Mouse (Mus musculus) liver, postnatal 0 days (tissue): ENCODE results near the gene Fbxw4. TPM values are rescaled to one million over a fixed set of nuclear protein-coding genes. Genes with fewer than 3 reads are reported as not detected.
A peak's percentile ranks its signal among the peaks of the same experiment; 100 is the strongest.

Source experiments
- ATAC-seq: fragments of 200-750 bp; cut with Nextera tagmentation; 2 replicates; pipeline ENCODE4 v1.8.0; 2017; ENCODE audit warnings: mild to moderate bottlenecking, moderate library complexity
- DNase-seq: peaks from one replicate; pipeline ENCODE4 v3.0.0-alpha.2; 2016
- H3K27ac ChIP-seq: fragments of 300-500 bp; sonication (generic); 2 replicates; pipeline ENCODE4 v1.5.1; 2014; ENCODE audit warnings: antibody characterized with exemption, moderate library complexity, mild to moderate bottlenecking, low read depth
- H3K27me3 ChIP-seq: fragments of 300-500 bp; sonication (generic); 2 replicates; pipeline ENCODE4 v1.6.1; 2014; ENCODE audit warnings: low read length, control low read depth, mixed read lengths; ENCODE audit not compliant: insufficient read depth
- H3K36me3 ChIP-seq: fragments of 300-500 bp; sonication (generic); replicated peaks from 2 replicates; pipeline ENCODE4 v1.6.1; 2014; ENCODE audit warnings: mild to moderate bottlenecking, control low read depth, low read length, moderate library complexity, mixed read lengths; ENCODE audit not compliant: insufficient read depth
- H3K4me1 ChIP-seq: fragments of 300-500 bp; sonication (generic); 2 replicates; pipeline ENCODE4 v1.6.1; 2014; ENCODE audit warnings: antibody characterized with exemption, mild to moderate bottlenecking, control low read depth; ENCODE audit not compliant: insufficient read depth
- H3K4me2 ChIP-seq: fragments of 300-500 bp; sonication (generic); 2 replicates; pipeline ENCODE4 v1.6.1; 2014; ENCODE audit warnings: low read depth, mild to moderate bottlenecking, low read length, moderate library complexity, mixed read lengths
- H3K4me3 ChIP-seq: fragments of 300-500 bp; sonication (generic); 2 replicates; pipeline ENCODE4 v1.5.1; 2014; ENCODE audit warnings: low read depth, low read length
- H3K9ac ChIP-seq: fragments of 300-500 bp; sonication (generic); replicated peaks from 2 replicates; pipeline ENCODE4 v1.6.1; 2014; ENCODE audit warnings: mild to moderate bottlenecking, moderate library complexity
- H3K9me3 ChIP-seq: fragments of 300-500 bp; sonication (generic); 2 replicates; pipeline ENCODE4 v1.6.1; 2016; ENCODE audit warnings: mild to moderate bottlenecking, control low read depth, low read length, mixed read lengths
- CTCF ChIP-seq: sonication (generic); IDR thresholded peaks from 2 replicates; pipeline ENCODE4 v1.5.1; 2016; ENCODE audit warnings: antibody characterized with exemption, low read depth
- EP300 ChIP-seq: IDR thresholded peaks from 2 replicates; pipeline ENCODE4 v1.6.1; 2016; ENCODE audit warnings: antibody characterized with exemption, low read depth, mild to moderate bottlenecking
- WGBS: fragments of 180-500 bp; shearing (Covaris S2); extraction: QIAGEN DNeasy Blood & Tissue Kit; methylation state at CpG from one replicate; pipeline ENCODE4 v1.1.7; 2014; ENCODE audit not compliant: insufficient replicate concordance; 5-methylcytosine and 5-hydroxymethylcytosine counted together
- polyA plus RNA-seq: library from polyadenylated mRNA; unstranded; fragments of >200 nt; fragmentation: Nextera tagmentation; extraction: Ambion mirVana; gene quantifications from 2 replicates; pipeline ENCODE4 v1.2.1, GENCODE M21; 2015

The Fbxw4 gene
- polyA plus RNA-seq, 1 experiment from 2014 or later, result 2.2 TPM

DNA sequence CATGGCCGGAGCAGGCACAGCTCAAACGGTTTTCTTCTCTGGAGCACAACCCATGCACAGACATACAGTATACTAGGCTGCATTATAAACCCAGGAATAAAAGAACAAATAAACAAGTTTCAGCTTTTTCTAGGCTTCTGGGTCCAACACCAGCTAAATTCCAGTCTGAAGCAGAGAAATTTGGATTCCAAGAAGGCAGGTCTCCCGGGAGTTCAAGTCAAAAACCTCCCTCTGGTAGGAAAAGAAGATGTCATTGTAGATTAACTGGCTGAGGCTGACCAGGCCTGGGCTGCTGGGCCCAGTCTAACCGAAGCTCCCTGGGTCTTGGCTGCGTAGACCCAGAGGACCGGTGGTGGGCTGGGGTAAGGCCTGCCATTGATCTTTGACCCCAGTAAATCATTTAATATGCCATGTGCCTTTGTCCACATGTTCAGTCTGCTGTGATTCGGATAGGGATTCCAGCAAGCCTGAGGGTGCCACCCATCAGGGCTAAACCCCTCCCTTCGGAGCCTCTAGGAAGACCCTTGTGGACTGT is 31.0 kb upstream of the Fbxw4 start:
- Histone ChIP-seq H3K4me2 (no peak overlapping the region), H3K4me3 (no peak overlapping the region), H3K9me3 (no peaks in the 10 kb centered on the region), H3K4me1 (no peaks in the 10 kb centered on the region), H3K27ac (no peak overlapping the region), H3K27me3 (peaks cover 17% of the 10 kb centered on the region; the same call in 1 of the 2 replicates), H3K9ac (no peak overlapping the region), H3K36me3 (no peaks in the 10 kb centered on the region)
- TF ChIP-seq CTCF, result no peak
- no peak for TF ChIP-seq EP300
- WGBS, result 83% methylated on average over 8 of the region's 8 CpGs
- no peak for DNase-seq
- no peak for ATAC-seq

DNA sequence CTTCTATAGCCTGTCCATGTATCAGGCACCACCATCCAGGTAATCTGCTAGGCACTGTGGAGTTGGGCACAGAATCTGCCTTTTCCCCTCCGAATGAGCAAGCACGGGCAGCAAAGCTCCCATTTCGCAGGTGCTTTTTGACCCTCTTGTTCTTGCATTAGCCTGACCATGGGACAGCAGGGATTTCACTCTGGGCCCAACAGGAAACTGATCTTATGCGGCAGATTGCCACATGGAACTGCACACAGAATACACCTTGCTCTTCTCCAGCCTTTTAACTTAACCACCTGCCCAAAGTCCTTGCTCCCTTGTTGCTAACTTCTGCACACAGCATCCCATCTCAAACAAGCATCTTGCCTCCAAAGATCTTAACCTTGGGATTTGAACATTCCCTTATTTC is 26.9 kb upstream of the Fbxw4 start:
- H3K27ac ChIP-seq, result no peak overlapping the region
- WGBS, result 65% methylated on average over 4 of the region's 4 CpGs
- 0 out of 2 replicates have a peak, but pooled peaks cover 4% of the 10 kb centered on the region for H3K27me3 ChIP-seq
- no peak overlapping the region for H3K4me2 ChIP-seq
- TF ChIP-seq CTCF, result no peak
- no peak for TF ChIP-seq EP300
- no peak overlapping the region for H3K9ac ChIP-seq
- no peak overlapping the region for H3K4me3 ChIP-seq
- H3K4me1 ChIP-seq, result no peaks in the 10 kb centered on the region
- no peaks in the 10 kb centered on the region for H3K36me3 ChIP-seq
- no peaks in the 10 kb centered on the region for H3K9me3 ChIP-seq
- ATAC-seq (no peak), DNase-seq (no peak)

DNA sequence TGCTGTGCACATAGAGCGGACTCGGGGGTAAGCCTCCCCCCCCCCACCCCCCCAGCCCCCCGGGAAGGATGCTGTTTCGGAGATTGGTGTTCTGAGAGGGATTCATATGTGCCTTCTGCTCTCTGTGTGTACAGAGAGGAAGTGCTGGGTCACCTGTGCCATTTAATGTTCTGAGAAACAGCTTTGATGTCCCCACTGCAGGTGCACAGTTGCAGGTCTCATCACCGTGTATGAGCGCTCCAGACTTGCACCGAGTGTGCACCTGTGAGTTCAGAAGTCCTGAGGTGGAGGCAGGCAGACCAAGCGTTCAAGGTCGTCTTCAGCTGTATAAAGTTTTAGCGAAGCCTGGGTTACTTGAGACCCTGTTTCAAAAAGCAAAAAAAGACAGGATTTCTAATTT is 23.6 kb upstream of the Fbxw4 start:
- H3K4me3 ChIP-seq, result no peak overlapping the region
- no peak for ATAC-seq
- H3K36me3 ChIP-seq, result no peaks in the 10 kb centered on the region
- H3K27me3 ChIP-seq, result 0 out of 2 replicates have a peak, but pooled peaks cover 4% of the 10 kb centered on the region
- TF ChIP-seq EP300, result no peak
- TF ChIP-seq CTCF, result no peak
- peaks cover 3% of the 10 kb centered on the region; the same call in 1 of the 2 replicates for H3K4me1 ChIP-seq
- no peak for DNase-seq
- H3K9ac ChIP-seq, result no peak overlapping the region
- no peak overlapping the region for H3K27ac ChIP-seq
- 71% methylated on average over 10 of the region's 10 CpGs for WGBS
- no peak overlapping the region for H3K4me2 ChIP-seq
- no peaks in the 10 kb centered on the region for H3K9me3 ChIP-seq

DNA sequence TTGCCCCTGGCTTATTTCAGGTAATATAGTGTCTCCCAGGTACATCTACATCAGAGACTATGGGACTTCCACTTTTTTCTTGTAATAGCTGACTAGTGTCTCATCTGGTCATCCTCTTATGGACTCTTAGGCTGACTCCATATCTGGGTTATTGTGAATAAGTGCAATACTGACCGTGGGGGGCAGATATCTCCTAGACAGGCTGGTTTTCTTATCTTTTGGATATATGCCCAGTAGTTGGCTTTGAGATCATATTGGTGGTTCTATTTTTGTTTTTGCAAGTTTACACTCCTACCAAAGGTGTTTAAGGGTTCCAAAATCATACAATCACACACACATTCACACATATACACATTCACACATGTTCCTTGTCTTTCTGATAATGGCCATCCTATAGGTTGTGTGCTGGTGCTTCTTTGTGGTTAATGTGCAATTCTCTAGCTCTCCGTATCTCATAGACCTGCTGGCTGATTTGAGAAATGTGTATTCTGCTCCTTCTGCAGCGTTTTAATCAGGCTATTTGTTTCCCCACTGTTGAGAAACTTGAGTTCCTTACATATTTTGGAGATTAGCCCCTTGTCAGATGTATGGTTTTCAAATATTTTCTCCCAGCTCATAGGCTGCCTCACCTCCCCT is 20.5 kb upstream of the Fbxw4 start:
- DNase-seq (no peak), ATAC-seq (no peak)
- Histone ChIP-seq H3K36me3 (no peaks in the 10 kb centered on the region), H3K4me3 (no peak overlapping the region), H3K9ac (no peak overlapping the region), H3K27me3 (0 out of 2 replicates have a peak, but pooled peaks cover 5% of the 10 kb centered on the region), H3K4me2 (no peak overlapping the region), H3K9me3 (no peaks in the 10 kb centered on the region), H3K27ac (no peak overlapping the region), H3K4me1 (peaks cover 10% of the 10 kb centered on the region; the same call in 1 of the 2 replicates)
- WGBS, result 22% methylated on average over 3 of the region's 3 CpGs
- TF ChIP-seq CTCF, result no peak
- TF ChIP-seq EP300, result peak; percentile 23; the same call in 1 of the 2 replicates

DNA sequence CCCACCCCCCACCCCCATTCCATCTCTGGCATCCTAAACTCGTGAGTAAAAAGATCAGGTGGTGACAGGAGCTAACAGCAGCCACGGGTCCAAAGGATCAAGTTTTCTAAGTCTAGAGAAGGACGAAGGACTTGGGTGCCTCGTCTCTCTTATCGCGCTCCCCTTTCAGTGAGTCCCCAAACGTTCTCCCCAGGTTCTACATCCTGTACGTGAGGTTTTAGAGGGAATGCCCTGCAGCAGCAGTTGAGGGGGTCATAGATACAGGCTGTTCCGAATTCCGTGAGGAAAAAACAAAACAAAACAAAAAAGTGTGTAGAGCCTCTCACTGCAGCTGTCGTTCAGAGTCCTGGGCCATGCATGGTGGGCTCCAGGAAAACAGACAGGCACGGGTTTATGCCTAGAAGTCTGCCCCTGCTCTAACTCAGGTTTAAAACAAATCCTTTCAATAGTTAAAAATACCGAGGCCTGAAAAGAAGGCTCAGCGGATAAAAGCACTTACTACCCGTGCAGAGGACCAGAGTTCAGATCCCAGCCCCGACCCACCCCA is 16.7 kb upstream of the Fbxw4 start:
- H3K9ac ChIP-seq, result peak overlapping the region; percentile 57; the same call in 1 of the 2 replicates

DNA sequence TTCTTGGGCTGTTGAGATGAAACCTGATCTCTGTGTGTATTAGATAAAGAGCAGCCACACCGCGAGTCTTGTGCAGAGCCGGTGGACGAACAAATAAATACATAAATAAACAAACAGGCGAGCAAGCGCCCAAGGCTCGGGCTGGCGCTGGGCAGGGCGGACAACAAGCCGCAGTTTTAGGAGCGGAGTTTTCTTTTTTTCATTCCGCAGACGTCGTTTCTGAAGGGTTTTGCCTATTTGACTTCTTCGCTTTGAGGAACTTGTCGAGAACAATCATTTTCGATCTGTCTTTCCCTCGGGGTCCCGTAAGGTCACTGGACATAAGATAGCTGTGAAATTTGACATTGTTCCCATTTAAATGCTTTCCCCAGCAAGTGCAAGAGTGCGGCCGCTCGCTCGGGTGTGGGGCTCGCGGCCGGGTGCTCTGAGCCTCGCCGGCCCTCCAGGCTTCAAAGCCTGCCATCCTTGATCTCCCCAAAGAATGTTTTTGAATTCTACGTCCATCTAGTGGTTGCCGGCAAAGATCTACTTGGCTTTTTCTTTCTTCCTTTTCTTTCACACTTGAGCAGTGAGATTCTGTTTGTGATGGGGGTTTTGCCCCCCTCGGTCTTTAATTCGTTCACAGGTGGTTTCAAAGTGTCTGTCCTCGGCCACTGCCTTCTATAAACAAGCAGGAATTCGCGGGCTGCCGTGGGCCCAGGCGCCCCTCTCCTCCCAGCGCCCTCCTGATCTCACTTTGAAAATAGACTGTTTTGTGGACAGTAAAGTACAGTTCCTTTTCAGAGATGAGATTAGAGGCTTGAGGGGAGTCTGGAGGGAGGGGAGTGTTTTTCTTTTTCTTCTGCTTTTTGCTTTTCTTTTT is 15.8 kb upstream of the Fbxw4 start:
- Histone ChIP-seq H3K27ac (0 out of 2 replicates have a peak overlapping the region, but pooled peaks have one; percentile 17), H3K36me3 (no peaks in the 10 kb centered on the region), H3K4me1 (peaks cover 10% of the 10 kb centered on the region; the same call in 1 of the 2 replicates), H3K4me2 (peak overlapping the region; percentile 86), H3K4me3 (peak overlapping the region; percentile 57), H3K9ac (peak overlapping the region; percentile 57), H3K27me3 (peaks cover 17% of the 10 kb centered on the region), H3K9me3 (no peaks in the 10 kb centered on the region)
- ATAC-seq (peak; percentile 50), DNase-seq (peak; percentile 29)
- TF ChIP-seq EP300 (no peak), CTCF (no peak)
- WGBS, result under 1% methylated on average over 38 of the region's 38 CpGs

More for the DNA sequence above, 16.7 kb upstream of the Fbxw4 start:
- peak overlapping the region; percentile 57 for H3K4me3 ChIP-seq
- TF ChIP-seq CTCF (no peak), EP300 (no peak)
- no peak for ATAC-seq
- H3K36me3 ChIP-seq, result no peaks in the 10 kb centered on the region
- H3K27me3 ChIP-seq, result peaks cover 17% of the 10 kb centered on the region
- 20% methylated on average over 16 of the region's 16 CpGs for WGBS
- no peak overlapping the region for H3K27ac ChIP-seq
- no peaks in the 10 kb centered on the region for H3K9me3 ChIP-seq
- peak overlapping the region; percentile 86 for H3K4me2 ChIP-seq
- peaks cover 10% of the 10 kb centered on the region; the same call in 1 of the 2 replicates for H3K4me1 ChIP-seq
- DNase-seq, result no peak
